25 mouse cellular contexts compared by ENCODE assay signal in genomic region chr12:99455580-99455979, GRCm38 (mm10).
DNase-seq lines count a peak whose midpoint lies in the region; ATAC-seq lines count a peak whose summit lies in the region.
"Had no signal": no experiment of that assay in that cellular context is flagged by ENCODE, and none has a peak within 500 bp of the region (broad histone marks: within the 10 kb centered on the region; RNA-seq: fewer than 3 reads in every experiment).

No protein-coding gene starts in this region.

- H3K27ac ChIP-seq in liver, embryonic 15.5 days (replicated peaks), result no peak overlapping the region
- no peak overlapping the region for H3K27ac ChIP-seq in liver, embryonic 12.5 days
- H3K27ac ChIP-seq: embryonic facial prominence, embryonic 13.5 days; embryonic facial prominence, embryonic 15.5 days; forebrain, embryonic 10.5 days; forebrain, embryonic 12.5 days had no signal

- 86% methylated on average over 8 of the region's 8 CpGs for WGBS in liver, embryonic 15.5 days (ENCODE audit: insufficient replicate concordance)
- 85% methylated on average over 8 of the region's 8 CpGs for WGBS in liver, embryonic 12.5 days (ENCODE audit: insufficient replicate concordance)

- 0 out of 2 replicates have a peak overlapping the region, but pooled peaks have one; percentile 0 for H3K4me2 ChIP-seq in liver, embryonic 15.5 days
- H3K4me2 ChIP-seq in liver, embryonic 12.5 days, result no peak overlapping the region
- H3K4me2 ChIP-seq: embryonic facial prominence, embryonic 13.5 days; embryonic facial prominence, embryonic 15.5 days; forebrain, embryonic 12.5 days had no signal

- no peak for DNase-seq in Muller cell, postnatal 12 days (ENCODE audit: inconsistent ontology term)
- no peak for DNase-seq in adrenal gland, postnatal 10 days
- DNase-seq: adrenal gland, adult 8-10 months; adrenal gland, postnatal 25 days; B cell, adult 2 months; cerebellum, adult 11 months; cerebellum, adult 18-20 months; cerebellum, adult 8-10 months; cerebellum, adult 9-11 months; cerebellum, postnatal 14 days; cerebellum, postnatal 36 days; embryo, embryonic 11 days had no signal

- no peaks in the 10 kb centered on the region for H3K36me3 ChIP-seq in liver, embryonic 15.5 days (replicated peaks)
- H3K36me3 ChIP-seq in liver, embryonic 12.5 days, result no peaks in the 10 kb centered on the region
- H3K36me3 ChIP-seq: embryonic facial prominence, embryonic 13.5 days; embryonic facial prominence, embryonic 15.5 days; forebrain, embryonic 10.5 days; forebrain, embryonic 12.5 days; G1E had no signal

- H3K9ac ChIP-seq in liver, embryonic 15.5 days, result no peak overlapping the region
- no peak overlapping the region for H3K9ac ChIP-seq in liver, embryonic 12.5 days
- H3K9ac ChIP-seq: embryonic facial prominence, embryonic 13.5 days; embryonic facial prominence, embryonic 15.5 days; forebrain, embryonic 12.5 days had no signal

- H3K27me3 ChIP-seq in liver, embryonic 15.5 days, result no peaks in the 10 kb centered on the region
- no peaks in the 10 kb centered on the region for H3K27me3 ChIP-seq in liver, embryonic 12.5 days (replicated peaks)
- H3K27me3 ChIP-seq: CH12.LX; embryonic facial prominence, embryonic 13.5 days; embryonic facial prominence, embryonic 15.5 days; forebrain, embryonic 12.5 days had no signal

- no peaks in the 10 kb centered on the region for H3K9me3 ChIP-seq in liver, embryonic 15.5 days (replicated peaks)
- no peaks in the 10 kb centered on the region for H3K9me3 ChIP-seq in liver, embryonic 12.5 days (replicated peaks)
- H3K9me3 ChIP-seq: embryonic facial prominence, embryonic 13.5 days; embryonic facial prominence, embryonic 15.5 days; forebrain, embryonic 10.5 days; forebrain, embryonic 12.5 days had no signal

- no peak for ATAC-seq in liver, embryonic 15.5 days (ENCODE audit: insufficient read depth)
- no peak for ATAC-seq in liver, embryonic 12.5 days
- ATAC-seq in granulocyte monocyte progenitor cell, adult 5-6 weeks (replicated peaks; ENCODE audit: poor library complexity, severe bottlenecking), result peak; percentile 71
- ATAC-seq in megakaryocyte progenitor cell, adult 5-6 weeks (replicated peaks; ENCODE audit: poor library complexity), result peak; percentile 48
- ATAC-seq: CD4-positive, CD25-positive, alpha-beta regulatory T cell, adult 4 months; forebrain, embryonic 14.5 days; forebrain, embryonic 16.5 days had no signal

- no peak overlapping the region for H3K4me3 ChIP-seq in liver, embryonic 15.5 days (replicated peaks)
- no peak overlapping the region for H3K4me3 ChIP-seq in liver, embryonic 12.5 days
- H3K4me3 ChIP-seq: embryonic facial prominence, embryonic 13.5 days; embryonic facial prominence, embryonic 15.5 days; forebrain, embryonic 10.5 days; forebrain, embryonic 12.5 days had no signal

- H3K4me1 ChIP-seq in liver, embryonic 15.5 days (replicated peaks), result peaks cover 42% of the 10 kb centered on the region
- peaks cover 38% of the 10 kb centered on the region for H3K4me1 ChIP-seq in liver, embryonic 12.5 days

Comparison
In these comparisons a context has a peak if more than half of its experiments do, and no peak if none do; other contexts are left out.
1. ATAC-seq: peak in granulocyte monocyte progenitor cell, adult 5-6 weeks (single experiment) and megakaryocyte progenitor cell, adult 5-6 weeks (single experiment); none in liver, embryonic 15.5 days (single experiment) and liver, embryonic 12.5 days (single experiment).